Mouse (Mus musculus) granulocyte monocyte progenitor cell, adult 5-6 weeks (primary cell): ENCODE data around the gene Gm3543. TPM values are rescaled to one million over a fixed set of nuclear protein-coding genes. Genes with fewer than 3 reads are reported as not detected.
"Not testable (repeated sequence)": the region's sequence is repeated elsewhere in the genome, so short reads cannot be mapped to it uniquely, and the experiment has no call there.

Source experiments
- ATAC-seq: replicated peaks from 2 replicates; pipeline ENCODE4 v1.8.0; 2016; ENCODE audit warnings: mild to moderate bottlenecking, moderate TSS enrichment, inconsistent platforms; ENCODE audit not compliant: poor library complexity, severe bottlenecking
- total RNA-seq, 2 experiments: library from RNA; stranded (forward) in 1 of 2; stranded (reverse) in 1 of 2; fragments of 200-712, 200-1000 nt in 1 of 2; fragments of >200 nt in 1 of 2; fragmentation: Nextera tagmentation in 1 of 2; gene quantifications; 2 replicates each; pipeline ENCODE4 v1.2.3; 2014 to 2017

Gm3543 gene
- not detected in 2 replicates for total RNA-seq (2014; fragmentation: Nextera tagmentation)
- not detected in 2 replicates for total RNA-seq (2017)

DNA sequence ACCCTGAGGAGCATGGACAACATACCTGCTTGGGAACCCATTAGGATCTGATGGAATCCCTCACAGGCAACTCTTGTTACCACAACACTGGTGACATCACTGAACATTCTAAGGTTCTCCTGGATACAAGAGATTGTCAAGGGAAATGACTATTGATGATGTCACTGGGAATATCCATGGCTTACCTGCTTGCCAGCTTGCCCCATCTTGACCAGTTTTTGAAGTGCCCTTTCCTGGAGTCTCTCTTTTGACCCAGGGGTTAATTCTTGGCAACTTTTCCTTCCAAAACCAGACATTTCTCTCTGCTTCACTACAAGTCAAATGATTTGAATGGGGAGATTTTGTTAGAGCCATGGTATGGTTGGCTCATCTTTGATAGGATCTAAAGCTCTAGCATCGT lies at the start of gene Gm3543:
TSS of gene Gm3543 (minus strand) at position 101 of the 400 bp plus-strand sequence.
- not testable (repeated sequence) for ATAC-seq

GRCm38 (mm10) chr14:41968596-41968995 lies 14.5 kb downstream of the Gm3543 start:
- not testable (repeated sequence) for ATAC-seq

DNA sequence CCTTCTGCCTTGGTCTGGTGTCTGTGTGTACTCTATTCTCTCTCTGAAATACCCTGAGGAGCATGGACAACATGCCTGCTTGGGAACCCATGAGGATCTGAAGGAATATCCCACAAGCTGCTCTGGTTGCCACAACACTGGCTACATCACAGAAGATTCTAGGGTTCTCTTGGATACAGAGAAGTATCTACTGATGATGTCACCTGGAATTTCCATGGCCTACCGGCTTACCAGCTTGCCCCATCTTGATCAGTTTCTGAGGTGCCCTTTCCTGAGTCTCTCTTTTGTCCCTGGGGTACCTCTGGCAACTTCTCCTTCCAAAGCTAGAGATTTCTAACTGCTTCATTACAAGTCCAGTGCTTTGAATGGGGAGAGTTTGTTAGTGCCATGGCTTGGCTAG lies 15.3 kb downstream of the Gm3543 start, which contains the start of gene Gm6401:
TSS of gene Gm6401 (minus strand) at position 101 of the 400 bp plus-strand sequence.
- ATAC-seq: not testable (repeated sequence)

- not testable (repeated sequence) for ATAC-seq
Observed at GRCm38 (mm10) chr14:41964095-41964494, 19.0 kb downstream of the Gm3543 start.

DNA sequence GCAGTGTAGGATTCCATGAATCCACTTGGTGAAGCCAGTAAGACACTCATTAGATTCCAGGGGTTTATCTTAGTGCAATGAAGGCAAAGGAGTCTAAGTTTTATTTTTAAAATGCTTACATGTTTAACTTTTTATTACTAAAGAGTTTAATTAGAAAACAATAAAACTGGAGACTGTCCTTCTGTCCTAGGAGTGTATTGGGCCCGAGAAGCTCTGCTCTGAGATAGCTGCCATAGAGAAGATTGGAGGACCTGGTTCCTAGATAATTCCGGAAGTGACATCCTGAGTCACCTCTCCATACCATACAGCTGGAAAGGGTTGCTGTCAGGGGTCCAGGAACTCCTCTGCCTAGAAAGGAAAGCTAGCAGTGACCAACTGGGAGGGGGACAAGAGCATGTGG lies 39.4 kb downstream of the Gm3543 start, which contains the start of gene 1700024B05Rik:
TSS of gene 1700024B05Rik (plus strand) at position 301 of the 400 bp plus-strand sequence.
- ATAC-seq: not testable (repeated sequence)

Other genes with a start within 250 kb of the Gm3543 start
- not detected in 2 replicates for gene Gm7929, start 232.7 kb downstream of the Gm3543 start, total RNA-seq (2014; fragmentation: Nextera tagmentation)
- gene Gm7929, start 232.7 kb downstream of the Gm3543 start, total RNA-seq (2017): not detected in 2 replicates
- not detected in 2 replicates for gene Gm47189, start 210.9 kb downstream of the Gm3543 start, total RNA-seq (2014; fragmentation: Nextera tagmentation)
- gene Gm47189, start 210.9 kb downstream of the Gm3543 start, total RNA-seq (2017): not detected in 2 replicates
- not detected in 2 replicates for gene Gm7980, start 76.0 kb downstream of the Gm3543 start, total RNA-seq (2014; fragmentation: Nextera tagmentation)
- not detected in 2 replicates for gene Gm7980, start 76.0 kb downstream of the Gm3543 start, total RNA-seq (2017)
- not detected in 2 replicates for gene 1700049E17Rik1, start 58.4 kb downstream of the Gm3543 start, total RNA-seq (2014; fragmentation: Nextera tagmentation)
- not detected in 2 replicates for gene 1700049E17Rik1, start 58.4 kb downstream of the Gm3543 start, total RNA-seq (2017)
- gene 1700024B05Rik, start 39.3 kb downstream of the Gm3543 start, total RNA-seq (2014; fragmentation: Nextera tagmentation): not detected in 2 replicates
- not detected in 2 replicates for gene 1700024B05Rik, start 39.3 kb downstream of the Gm3543 start, total RNA-seq (2017)
- gene Gm6401, start 15.4 kb downstream of the Gm3543 start, total RNA-seq (2014; fragmentation: Nextera tagmentation): not detected in 2 replicates
- not detected in 2 replicates for gene Gm6401, start 15.4 kb downstream of the Gm3543 start, total RNA-seq (2017)
- gene Gm7951, start 134.0 kb upstream of the Gm3543 start, total RNA-seq (2014; fragmentation: Nextera tagmentation): not detected in 2 replicates
- gene Gm7951, start 134.0 kb upstream of the Gm3543 start, total RNA-seq (2017): not detected in 2 replicates
- not detected in 2 replicates for gene Gm17027, start 179.3 kb upstream of the Gm3543 start, total RNA-seq (2014; fragmentation: Nextera tagmentation)
- gene Gm17027, start 179.3 kb upstream of the Gm3543 start, total RNA-seq (2017): not detected in 2 replicates
- gene Gm3573, start 207.5 kb upstream of the Gm3543 start, total RNA-seq (2014; fragmentation: Nextera tagmentation): not detected in 2 replicates
- gene Gm3573, start 207.5 kb upstream of the Gm3543 start, total RNA-seq (2017): not detected in 2 replicates